Mouse (Mus musculus): Measurements from ENCODE around the gene Tmem163. TPM values are rescaled to one million over a fixed set of nuclear protein-coding genes. Genes with fewer than 3 reads are reported as not detected.
A peak's percentile ranks its signal among the peaks of the same experiment; 100 is the strongest.

Tmem163 gene
- polyA plus RNA-seq, 1 experiment from 2014 or later = 2.1 TPM

DNA sequence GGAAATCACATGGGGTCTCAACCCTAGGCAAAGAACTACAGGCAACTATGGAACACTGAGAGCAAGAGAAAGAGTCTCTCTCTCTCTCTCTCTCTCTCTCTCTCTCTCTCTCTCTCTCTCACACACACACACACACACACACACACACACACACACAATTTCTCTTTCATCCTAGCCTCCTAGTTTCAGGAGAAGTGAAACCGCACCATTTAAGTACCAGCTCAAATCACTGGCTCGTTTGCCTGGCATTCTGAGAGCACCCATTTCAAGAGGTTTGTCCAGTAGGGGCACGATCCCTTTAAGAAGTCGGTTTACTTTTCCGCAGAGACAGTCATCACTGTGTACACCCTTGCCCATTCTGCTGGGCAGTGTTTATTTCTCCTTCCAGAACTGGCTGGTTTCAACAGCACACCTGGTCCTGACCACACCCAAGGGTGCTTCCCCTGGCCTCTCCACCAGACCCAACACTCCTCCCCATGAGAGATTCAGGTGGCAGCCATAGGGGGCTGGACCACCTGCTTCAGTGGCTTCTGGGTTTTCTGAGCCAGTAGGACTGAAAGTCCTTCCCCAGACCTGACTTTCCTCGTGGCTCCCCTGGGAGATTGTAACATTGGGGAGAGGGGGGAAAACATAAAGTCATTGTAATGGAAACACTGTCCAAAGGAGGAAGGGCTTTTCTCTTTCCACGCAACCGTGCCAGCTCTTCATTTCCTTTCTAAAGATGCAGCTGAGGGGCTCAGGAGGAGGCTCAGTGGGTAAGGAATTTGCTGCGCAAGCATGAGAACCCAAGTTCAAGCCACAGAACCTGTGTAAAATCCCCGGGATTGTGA lies 5.9 kb downstream of the Tmem163 start:
- peaks cover 38% of the 10 kb centered on the region for H3K27me3 ChIP-seq (ENCODE audit: insufficient read depth, low read length)
- H3K4me2 ChIP-seq = no peak overlapping the region
- no peak for TF ChIP-seq CTCF (IDR thresholded peaks at IDR 0.05; ENCODE audit: low read depth)
- no peaks in the 10 kb centered on the region for H3K4me1 ChIP-seq (ENCODE audit: insufficient read depth)
- no peak overlapping the region for H3K9ac ChIP-seq
- no peak for ATAC-seq (ENCODE audit: insufficient read depth)
- no peaks in the 10 kb centered on the region for H3K9me3 ChIP-seq (ENCODE audit: low read depth, low read length)
- no peaks in the 10 kb centered on the region for H3K36me3 ChIP-seq (ENCODE audit: insufficient read depth)
- no peak for DNase-seq
- H3K27ac ChIP-seq (ENCODE audit: low read depth) = no peak overlapping the region
- 61% methylated on average over 10 of the region's 10 CpGs for WGBS
- no peak overlapping the region for H3K4me3 ChIP-seq (ENCODE audit: low read depth, low read length)

DNA sequence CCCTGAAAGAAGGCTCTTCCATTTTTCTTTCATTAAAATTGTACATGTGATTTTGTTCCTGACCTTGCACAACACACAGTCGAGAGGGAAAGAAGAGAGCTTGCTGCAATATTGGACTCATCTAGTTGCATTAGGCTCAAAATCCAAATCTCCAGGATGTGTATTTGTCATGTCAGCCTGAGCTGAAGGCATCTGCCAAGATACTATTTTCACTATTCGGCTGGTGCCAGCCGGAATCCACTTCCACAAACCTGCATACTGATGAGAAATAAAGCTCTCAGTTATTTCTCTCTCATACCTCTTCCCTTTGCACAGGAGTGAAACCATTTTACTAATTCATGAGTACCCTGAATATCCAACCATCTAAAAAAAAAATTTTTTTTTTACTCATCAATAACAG lies 11.2 kb downstream of the Tmem163 start:
- no peak overlapping the region for H3K27ac ChIP-seq (ENCODE audit: low read depth)
- ATAC-seq (ENCODE audit: insufficient read depth) (no peak), DNase-seq (no peak)
- H3K9ac ChIP-seq = no peak overlapping the region
- H3K4me1 ChIP-seq (ENCODE audit: insufficient read depth) = no peaks in the 10 kb centered on the region
- 80% methylated on average over 3 of the region's 3 CpGs for WGBS
- no peak overlapping the region for H3K4me2 ChIP-seq
- H3K36me3 ChIP-seq (ENCODE audit: insufficient read depth) = no peaks in the 10 kb centered on the region
- H3K9me3 ChIP-seq (ENCODE audit: low read depth, low read length) = no peaks in the 10 kb centered on the region
- H3K4me3 ChIP-seq (ENCODE audit: low read depth, low read length) = no peak overlapping the region
- TF ChIP-seq CTCF (IDR thresholded peaks at IDR 0.05; ENCODE audit: low read depth) = no peak
- H3K27me3 ChIP-seq (ENCODE audit: insufficient read depth, low read length) = no peaks in the 10 kb centered on the region

DNA sequence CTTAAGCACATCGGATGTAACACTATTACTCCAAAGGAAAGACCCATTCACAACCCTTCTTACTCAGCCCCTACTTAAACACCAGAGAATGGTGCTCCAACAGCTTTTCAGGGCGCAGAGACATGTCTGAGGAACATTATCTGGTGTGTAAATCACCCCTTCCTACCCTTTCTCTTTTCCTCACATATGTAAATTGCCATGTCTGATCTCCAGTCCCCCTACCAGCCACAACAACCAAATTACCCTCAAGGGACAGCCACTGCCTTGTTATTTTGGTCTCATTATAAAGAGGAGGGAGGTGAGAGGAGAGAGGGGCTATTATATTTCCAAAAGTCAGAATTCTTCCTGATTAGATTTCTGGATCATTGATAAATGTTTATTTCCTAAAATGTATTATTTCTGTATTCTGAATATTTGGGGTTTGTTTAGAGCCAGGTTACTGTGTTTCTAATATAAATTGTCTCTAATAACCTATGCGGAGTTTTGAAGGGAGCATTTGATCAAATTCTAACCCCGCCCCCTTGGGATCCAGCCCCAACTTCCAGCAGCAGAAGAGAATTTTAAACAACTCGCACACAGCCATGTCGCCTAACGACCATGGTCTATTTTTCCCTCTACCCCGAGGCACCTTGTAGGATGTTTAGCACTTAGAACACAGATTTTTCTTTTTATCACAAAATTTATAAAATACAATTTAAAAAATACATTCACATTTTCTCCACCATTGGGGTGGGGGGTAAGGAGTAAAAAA lies 12.1 kb downstream of the Tmem163 start:
- no peaks in the 10 kb centered on the region for H3K9me3 ChIP-seq (ENCODE audit: low read depth, low read length)
- WGBS = 67% methylated on average over 8 of the region's 8 CpGs
- DNase-seq (no peak), ATAC-seq (ENCODE audit: insufficient read depth) (no peak)
- no peaks in the 10 kb centered on the region for H3K36me3 ChIP-seq (ENCODE audit: insufficient read depth)
- TF ChIP-seq CTCF (IDR thresholded peaks at IDR 0.05; ENCODE audit: low read depth) = no peak
- H3K9ac ChIP-seq = no peak overlapping the region
- H3K27me3 ChIP-seq (ENCODE audit: insufficient read depth, low read length) = no peaks in the 10 kb centered on the region
- no peaks in the 10 kb centered on the region for H3K4me1 ChIP-seq (ENCODE audit: insufficient read depth)
- no peak overlapping the region for H3K4me3 ChIP-seq (ENCODE audit: low read depth, low read length)
- no peak overlapping the region for H3K27ac ChIP-seq (ENCODE audit: low read depth)
- no peak overlapping the region for H3K4me2 ChIP-seq

DNA sequence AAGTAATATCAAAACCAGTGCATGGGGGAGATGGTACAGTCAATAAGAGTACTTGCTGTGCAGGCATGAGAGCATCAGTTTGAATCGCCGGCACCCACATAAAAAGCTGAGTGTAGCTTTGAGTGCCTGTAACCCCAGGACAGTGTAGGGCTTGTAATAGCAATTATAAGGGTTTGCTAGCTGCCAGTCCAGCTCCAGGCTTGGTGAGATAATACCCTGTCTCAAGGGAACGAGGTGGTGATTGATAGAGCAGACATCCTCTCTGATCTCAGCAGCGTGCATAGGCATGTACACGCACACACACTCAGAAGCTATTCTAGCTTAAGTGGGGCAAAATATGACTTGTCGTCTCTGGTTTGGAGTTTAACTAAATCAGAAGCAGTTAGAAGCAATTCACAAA lies 13.1 kb downstream of the Tmem163 start:
- no peaks in the 10 kb centered on the region for H3K4me1 ChIP-seq (ENCODE audit: insufficient read depth)
- H3K27me3 ChIP-seq (ENCODE audit: insufficient read depth, low read length) = no peaks in the 10 kb centered on the region
- H3K27ac ChIP-seq (ENCODE audit: low read depth) = no peak overlapping the region
- ATAC-seq (ENCODE audit: insufficient read depth) = no peak
- no peaks in the 10 kb centered on the region for H3K36me3 ChIP-seq (ENCODE audit: insufficient read depth)
- 56% methylated on average over 6 of the region's 6 CpGs for WGBS
- H3K4me3 ChIP-seq (ENCODE audit: low read depth, low read length) = no peak overlapping the region
- H3K9me3 ChIP-seq (ENCODE audit: low read depth, low read length) = no peaks in the 10 kb centered on the region
- DNase-seq = no peak
- no peak overlapping the region for H3K4me2 ChIP-seq
- no peak for TF ChIP-seq CTCF (IDR thresholded peaks at IDR 0.05; ENCODE audit: low read depth)
- no peak overlapping the region for H3K9ac ChIP-seq

DNA sequence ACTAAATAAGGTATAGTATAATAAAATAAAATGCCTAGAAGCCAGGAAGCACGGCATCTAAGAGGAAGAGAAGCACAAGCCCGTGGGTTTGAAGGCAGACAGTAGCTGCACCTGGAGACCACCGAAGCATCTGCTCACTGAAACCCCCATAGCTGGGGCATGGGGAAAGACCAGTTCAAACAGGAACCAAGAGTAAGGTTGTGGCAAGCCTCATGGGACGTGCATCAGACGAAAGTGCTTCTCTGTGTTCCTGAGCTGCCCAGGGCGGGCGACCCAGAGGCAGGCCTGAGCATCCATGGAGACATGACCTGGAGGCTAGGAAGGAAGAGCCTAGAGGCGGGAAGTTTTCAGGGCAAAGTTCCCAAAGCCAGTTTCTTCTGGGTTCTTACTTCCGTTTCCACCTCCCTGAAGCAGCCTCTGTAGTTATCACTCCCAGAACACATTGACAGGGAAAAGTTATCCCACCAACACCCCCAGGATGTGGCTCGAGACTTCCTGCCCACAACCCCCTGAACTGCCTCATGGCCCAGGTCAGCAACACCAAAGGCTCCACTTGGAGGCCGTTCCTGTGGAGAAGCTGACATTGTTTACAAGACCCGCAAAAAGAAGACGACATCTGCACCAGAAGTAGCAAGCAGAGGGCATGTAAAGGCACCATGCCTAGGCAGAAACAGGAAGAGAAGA lies 16.8 kb downstream of the Tmem163 start:
- H3K27me3 ChIP-seq (ENCODE audit: insufficient read depth, low read length) = no peaks in the 10 kb centered on the region
- no peak for TF ChIP-seq CTCF (IDR thresholded peaks at IDR 0.05; ENCODE audit: low read depth)
- H3K9me3 ChIP-seq (ENCODE audit: low read depth, low read length) = no peaks in the 10 kb centered on the region
- H3K27ac ChIP-seq (ENCODE audit: low read depth) = no peak overlapping the region
- no peak overlapping the region for H3K9ac ChIP-seq
- no peak for DNase-seq
- H3K4me1 ChIP-seq (ENCODE audit: insufficient read depth) = no peaks in the 10 kb centered on the region
- WGBS = 58% methylated on average over 13 of the region's 13 CpGs
- H3K36me3 ChIP-seq (ENCODE audit: insufficient read depth) = no peaks in the 10 kb centered on the region
- no peak overlapping the region for H3K4me3 ChIP-seq (ENCODE audit: low read depth, low read length)
- ATAC-seq (ENCODE audit: insufficient read depth) = no peak
- H3K4me2 ChIP-seq = no peak overlapping the region

DNA sequence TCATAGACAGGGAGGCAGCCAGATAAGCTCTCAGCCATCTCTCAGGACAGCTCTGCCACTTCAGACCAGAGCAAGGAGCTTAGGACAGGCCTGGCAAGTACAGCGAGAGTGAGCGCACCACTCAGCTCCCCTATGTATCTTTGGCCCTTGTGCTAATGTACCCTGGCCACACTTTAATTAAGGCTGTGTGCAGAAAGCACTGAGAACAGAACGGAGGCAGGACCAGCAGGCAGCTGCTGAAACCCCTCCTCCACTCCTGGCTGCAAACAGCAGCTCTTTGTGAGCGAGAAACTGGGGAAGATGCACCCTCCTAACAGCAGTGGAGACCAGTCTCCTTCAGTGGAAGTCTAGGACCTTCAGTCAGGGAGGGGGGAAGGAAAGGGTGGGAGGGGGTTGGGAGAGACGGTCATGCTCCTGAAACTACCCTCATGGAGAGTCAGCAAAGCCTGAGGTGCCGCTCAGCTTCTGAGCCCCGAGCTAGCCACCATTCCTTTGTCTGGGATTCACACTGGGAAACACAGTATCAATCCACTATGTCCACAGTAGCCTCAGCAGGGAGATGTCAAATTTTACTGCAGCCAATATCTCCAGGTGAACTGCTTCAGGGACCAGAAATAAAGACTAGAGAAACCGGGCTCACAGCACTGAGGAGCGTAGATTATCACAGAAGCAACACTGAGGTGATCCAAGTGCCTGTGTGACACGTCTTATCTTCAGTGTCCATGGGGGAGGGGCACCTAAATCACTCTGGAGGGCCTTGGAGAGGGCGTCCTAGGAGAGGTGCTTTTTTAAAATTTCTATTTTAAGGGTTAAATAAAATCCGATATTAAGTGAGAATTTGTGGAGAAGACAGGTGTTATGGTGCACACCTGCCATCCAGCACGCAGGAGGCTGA lies 18.0 kb downstream of the Tmem163 start:
- H3K4me2 ChIP-seq = 0 out of 2 replicates have a peak overlapping the region, but pooled peaks have one; percentile 4
- H3K27me3 ChIP-seq (ENCODE audit: insufficient read depth, low read length) = no peaks in the 10 kb centered on the region
- no peak overlapping the region for H3K4me3 ChIP-seq (ENCODE audit: low read depth, low read length)
- no peak overlapping the region for H3K27ac ChIP-seq (ENCODE audit: low read depth)
- no peaks in the 10 kb centered on the region for H3K4me1 ChIP-seq (ENCODE audit: insufficient read depth)
- no peak overlapping the region for H3K9ac ChIP-seq
- DNase-seq (no peak), ATAC-seq (ENCODE audit: insufficient read depth) (peak; percentile 28; the same call in 1 of the 2 replicates)
- no peak for TF ChIP-seq CTCF (IDR thresholded peaks at IDR 0.05; ENCODE audit: low read depth)
- H3K36me3 ChIP-seq (ENCODE audit: insufficient read depth) = no peaks in the 10 kb centered on the region
- no peaks in the 10 kb centered on the region for H3K9me3 ChIP-seq (ENCODE audit: low read depth, low read length)
- 20% methylated on average over 13 of the region's 13 CpGs for WGBS
